Mouse (Mus musculus) regulatory T cell (primary cell): ENCODE results near the gene Klc1.
"Not testable (repeated sequence)": the region's sequence is repeated elsewhere in the genome, so short reads cannot be mapped to it uniquely, and the experiment has no call there.

ENCODE experiments used
- in situ Hi-C: fragments of 300-600 bp; cut with MboI, MseI; formaldehyde crosslinking; loops from one replicate; pipeline ENCODE4 v1.15.1; 2025; ENCODE audit warnings: high pct_unique_total_duplicates

The Klc1 gene

DNA sequence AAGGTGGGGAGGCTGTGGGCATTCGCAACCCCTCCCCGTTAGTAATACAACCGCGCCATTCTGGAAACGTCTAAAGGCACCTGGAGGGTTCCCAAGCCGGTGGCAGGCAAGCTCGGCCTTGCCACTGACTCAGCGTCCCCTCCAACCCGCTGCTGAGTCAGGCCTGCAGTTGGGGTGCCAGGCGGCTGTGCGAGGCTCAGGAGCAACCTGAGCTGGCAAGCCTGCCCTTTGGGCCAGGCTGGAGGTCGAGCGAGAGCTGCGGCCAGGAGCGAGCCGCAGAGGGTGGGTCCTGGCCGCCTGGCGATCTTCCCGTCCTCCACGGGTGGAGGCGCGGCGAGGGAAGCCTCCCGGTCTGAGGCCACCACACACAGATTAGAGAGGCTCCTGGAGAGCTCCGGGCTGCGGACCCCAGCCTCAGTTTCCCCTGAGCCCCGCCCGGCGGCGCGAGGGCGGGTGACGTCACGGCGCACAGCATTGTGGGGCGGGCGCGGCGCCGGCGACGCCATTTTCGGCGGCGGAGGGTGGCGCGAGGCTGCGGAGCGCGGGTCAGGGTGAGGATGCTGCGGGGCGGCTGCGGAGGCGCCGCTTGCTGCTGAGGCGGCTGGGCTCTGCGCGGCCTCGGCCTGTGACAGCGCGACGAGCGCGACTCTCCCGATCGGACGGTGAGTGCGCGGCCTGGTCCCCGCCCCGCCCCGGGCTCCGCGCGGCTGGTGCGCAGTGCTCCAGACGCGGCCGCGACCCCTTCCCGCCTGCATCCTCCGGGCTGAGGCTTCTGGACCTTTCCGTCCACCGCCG lies at the start of gene Klc1:
TSS of gene Klc1 (plus strand) at position 469 of the 795 bp plus-strand sequence.
- in situ Hi-C loops = no loop called here

DNA sequence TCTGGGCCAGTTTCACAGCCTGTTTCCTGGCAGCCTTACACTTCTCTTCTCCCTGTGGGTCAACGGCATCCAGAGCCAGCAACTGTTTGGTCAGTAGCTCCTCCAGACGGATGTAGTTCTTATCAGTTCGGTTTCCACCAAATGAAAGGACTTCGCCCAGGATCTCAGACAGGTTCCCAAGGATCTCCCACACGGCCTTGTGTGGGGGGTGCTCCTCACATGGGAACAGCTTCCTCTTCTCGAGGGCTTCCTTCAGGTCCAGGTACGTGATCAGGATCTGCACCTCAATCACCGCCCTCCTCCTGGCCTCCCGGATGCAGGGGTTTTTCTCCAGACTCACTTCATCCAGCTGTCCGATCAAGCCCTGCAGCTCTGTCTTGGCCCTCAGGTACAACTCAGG lies 48.6 kb upstream of the Klc1 start:
- in situ Hi-C loops = no loop called here

DNA sequence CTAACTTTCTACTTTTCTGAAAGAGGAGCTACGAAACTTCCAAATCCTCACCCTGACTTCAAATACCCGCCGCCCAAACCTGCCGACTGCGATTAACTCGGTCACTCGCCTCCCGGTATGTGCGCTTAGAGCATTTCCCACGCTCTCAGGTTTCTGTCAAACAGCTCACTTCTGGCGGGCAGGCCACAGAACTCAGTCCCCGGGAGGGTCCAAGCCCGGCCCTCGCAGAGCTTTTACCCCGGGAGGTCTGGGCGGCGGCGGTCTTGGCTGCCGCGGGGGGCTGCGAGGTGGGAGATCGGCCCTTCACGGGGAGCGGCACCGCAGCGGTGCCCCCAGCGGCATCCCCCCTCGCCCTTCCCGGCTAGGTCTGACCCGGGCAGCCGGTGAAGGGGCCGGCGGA lies 46.2 kb upstream of the Klc1 start:
- in situ Hi-C loops = no loop called here

DNA sequence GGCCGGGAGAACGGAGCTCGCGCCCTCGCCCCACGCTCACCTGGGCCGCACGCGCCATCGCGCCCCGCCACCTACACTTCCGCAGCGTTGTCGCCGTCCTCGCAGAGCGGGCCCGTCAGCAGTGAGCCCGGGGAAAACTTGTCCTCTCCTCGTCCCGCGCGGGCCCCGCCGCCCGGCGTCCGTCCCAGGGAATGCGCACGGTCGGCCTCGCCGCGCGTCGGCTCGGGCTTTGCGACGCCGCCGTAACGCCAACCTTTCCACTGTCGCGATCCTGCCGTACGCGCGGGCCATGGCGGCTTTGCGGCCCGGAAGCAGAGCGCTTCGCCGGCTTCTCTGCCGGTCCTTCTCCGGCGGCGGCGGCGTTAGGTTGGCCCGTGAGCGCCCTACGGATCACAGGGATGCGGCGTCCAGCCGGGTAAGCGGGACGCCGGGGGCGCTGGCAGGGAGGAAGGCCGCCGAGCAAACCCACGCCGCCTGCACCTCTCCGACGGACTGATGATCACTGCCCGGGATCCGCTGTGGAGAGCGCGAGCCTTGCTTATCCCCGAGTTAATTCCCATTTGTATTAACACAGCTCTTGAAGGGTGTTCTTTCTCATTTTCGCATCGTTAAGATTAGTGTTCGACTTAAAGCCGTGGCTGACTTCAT lies 45.5 kb upstream of the Klc1 start, which contains the start of the genes Bag5 and Apopt1:
TSS of gene Bag5 (minus strand) at position 254 of the 648 bp plus-strand sequence.
TSS of gene Apopt1 (plus strand) at position 258 of the 648 bp plus-strand sequence.
- in situ Hi-C loops = no loop called here

DNA sequence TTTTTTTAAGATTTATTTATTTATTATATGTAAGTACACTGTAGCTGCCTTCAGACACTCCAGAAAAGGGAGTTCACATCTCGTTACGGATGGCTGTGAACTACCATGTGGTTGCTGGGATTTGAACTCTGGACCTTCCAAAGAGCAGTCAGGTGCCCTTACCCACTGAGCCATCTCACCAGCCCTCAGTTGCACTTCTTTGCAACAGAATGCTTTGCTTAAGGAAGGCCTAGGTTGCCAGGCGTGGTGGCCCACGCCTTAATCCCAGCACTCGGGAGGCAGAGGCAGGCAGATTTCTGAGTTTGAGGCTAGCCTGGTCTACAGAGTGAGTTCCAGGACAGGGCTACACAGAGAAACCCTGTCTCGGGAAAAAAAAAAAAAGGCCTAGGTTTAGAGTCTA lies 44.8 kb upstream of the Klc1 start:
- in situ Hi-C loops = not testable (repeated sequence)

DNA sequence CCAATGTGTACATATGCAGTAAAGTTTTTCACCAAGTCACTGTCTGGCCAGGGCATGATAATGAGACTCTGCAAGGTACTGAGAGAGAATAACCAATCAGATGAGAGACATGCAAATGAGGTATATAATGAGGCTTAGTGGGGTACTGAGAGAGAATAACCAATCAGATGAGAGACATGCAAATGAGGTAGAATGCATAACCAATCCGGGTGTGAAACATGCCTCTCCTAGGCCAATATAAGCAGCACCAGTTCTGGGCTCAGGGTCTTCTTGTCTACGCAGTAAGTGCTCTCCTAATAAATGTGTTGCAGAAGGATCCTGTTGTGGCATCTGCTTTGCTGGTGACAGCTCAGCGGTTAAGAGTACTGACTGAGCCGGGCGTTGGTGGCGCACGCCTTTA lies 42.1 kb upstream of the Klc1 start:
- in situ Hi-C loops = no loop called here

DNA sequence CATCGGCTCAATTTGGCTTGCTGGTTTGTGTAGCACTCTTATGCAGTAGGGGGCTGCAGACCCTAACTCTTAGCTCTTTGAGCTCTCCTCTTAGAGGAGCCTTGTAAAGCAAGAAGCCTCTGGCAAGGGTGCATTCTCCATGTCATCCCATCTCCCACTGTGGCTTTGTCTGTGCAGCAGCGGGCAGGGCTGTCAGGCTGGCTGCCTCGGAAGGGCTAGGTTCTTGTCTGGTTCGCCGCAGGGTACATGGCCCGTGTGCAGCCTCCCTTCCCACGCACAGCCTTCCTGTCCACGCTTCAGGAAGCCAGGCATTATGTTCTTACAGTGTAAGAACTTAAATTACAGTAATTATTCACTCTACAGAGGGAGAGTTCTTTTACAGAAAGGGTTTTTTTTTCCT lies 40.0 kb upstream of the Klc1 start:
- in situ Hi-C loops = no loop called here

DNA sequence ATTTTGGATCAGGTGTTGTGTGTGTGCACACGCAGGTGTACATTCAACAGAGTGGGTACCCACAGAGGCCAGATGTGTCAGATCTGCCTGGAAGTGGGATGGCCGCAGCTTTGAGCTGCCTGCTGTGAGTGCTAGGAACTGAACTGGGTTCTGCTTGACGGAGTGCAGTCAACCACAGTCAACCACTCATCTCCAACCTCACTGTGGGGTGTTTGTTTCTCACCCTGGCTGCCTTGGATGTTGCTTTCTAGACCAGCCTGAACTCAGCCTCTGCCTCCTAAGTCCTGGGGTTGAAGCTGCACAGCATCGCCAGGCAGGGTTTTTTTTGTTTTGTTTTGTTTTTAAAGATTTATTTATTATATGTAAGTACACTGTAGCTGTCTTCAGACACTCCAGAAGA lies 38.4 kb upstream of the Klc1 start:
- in situ Hi-C loops = no loop called here

DNA sequence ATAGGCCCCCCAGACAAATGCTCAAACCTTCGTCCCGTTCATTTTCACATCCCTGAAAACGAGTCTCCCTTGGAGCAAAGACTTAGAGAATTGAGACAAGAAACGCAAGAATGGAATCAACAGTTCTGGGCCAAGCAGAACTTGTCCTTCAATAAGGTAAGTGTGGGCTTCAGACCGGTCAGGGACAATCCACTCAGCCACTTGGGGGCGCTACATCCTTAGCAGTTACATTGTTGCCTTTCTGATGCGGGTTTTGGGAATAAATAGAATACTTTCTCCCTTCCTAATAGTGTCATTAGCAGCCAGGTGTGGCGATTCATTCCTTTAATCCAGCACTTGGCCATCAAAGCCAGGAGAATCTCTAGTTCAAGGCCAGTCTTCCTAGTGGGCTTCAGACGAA lies 36.0 kb upstream of the Klc1 start:
- in situ Hi-C loops = no loop called here

- in situ Hi-C loops = no loop called here
These were observed 33.9 kb upstream of the Klc1 start for GRCm38 (mm10) chr12:111724638-111725337.

- in situ Hi-C loops = no loop called here
These were observed 33.1 kb upstream of the Klc1 start for GRCm38 (mm10) chr12:111725338-111726121.

- in situ Hi-C loops = no loop called here
These were observed 32.6 kb upstream of the Klc1 start for GRCm38 (mm10) chr12:111726122-111726463.

GRCm38 (mm10) chr12:111727956-111728355 lies 30.7 kb upstream of the Klc1 start:
- in situ Hi-C loops = no loop called here

DNA sequence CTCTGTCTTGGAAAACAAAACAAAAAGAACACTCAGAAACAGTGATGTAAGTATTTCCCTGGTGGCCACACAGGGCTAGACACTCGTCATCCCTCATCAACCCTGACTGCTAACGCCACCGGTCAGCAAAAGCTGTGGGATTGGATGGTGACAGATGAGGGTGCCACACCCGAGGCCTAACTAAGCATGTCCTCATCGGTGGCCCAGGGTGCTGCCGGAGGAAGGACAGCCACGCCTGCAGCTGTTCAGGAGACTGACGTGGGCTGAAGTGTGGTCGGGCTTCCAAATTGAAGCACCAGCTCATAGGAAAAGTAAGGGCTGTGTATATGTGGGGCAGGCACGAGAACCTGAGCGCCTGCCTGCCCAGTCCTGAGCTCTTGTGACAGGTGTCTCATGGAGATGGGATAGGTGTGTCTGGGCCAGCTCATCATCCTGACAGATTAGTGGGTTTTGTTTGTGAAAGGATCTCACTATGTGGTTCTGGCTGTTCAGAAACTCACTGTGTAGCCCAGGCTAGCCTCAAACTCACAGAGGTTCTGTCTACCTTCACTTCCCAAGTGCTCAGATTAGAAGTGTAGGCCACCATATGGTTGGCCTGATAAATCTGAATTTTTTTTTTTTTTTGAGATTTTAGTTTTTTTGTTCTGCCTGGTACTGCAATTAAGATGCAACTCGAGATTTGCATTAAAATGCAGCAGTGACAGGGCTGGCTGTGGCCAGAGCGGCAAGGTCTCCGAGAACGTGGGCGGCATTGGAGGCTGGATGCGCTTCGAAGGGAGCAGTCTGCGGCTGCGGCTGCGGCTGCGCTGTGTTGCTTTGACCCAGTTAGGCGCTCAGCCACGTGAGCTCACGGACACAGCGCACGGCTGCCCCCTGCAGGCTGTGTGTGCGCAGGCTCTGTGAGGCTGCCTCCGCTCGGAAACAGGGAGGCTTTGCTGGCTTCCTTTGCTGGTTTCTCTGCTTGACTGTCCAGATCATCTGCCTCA lies 26.5 kb upstream of the Klc1 start:
- in situ Hi-C loops = no loop called here

GRCm38 (mm10) chr12:111732921-111733320 lies 25.7 kb upstream of the Klc1 start:
- in situ Hi-C loops = no loop called here

- in situ Hi-C loops = no loop called here
These were observed 23.7 kb upstream of the Klc1 start for GRCm38 (mm10) chr12:111734912-111735311.

DNA sequence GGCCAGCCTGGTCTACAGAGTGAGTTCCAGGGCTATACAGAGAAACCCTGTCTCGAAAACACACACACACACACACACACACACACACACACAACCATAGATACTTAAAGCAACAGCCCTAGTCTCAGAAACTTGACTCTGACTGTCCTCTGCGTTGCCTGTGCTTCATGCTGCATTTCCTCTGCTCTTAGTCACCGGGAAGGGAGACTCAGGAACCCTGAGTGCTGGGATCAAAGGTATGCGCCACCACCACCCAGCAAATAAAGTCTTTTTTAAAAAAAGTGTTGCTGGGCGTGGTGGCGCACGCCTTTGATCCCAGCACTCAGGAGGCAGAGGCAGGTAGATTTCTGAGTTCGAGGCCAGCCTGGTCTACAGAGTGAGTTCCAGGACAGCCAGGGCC lies 22.0 kb upstream of the Klc1 start:
- in situ Hi-C loops = not testable (repeated sequence)

DNA sequence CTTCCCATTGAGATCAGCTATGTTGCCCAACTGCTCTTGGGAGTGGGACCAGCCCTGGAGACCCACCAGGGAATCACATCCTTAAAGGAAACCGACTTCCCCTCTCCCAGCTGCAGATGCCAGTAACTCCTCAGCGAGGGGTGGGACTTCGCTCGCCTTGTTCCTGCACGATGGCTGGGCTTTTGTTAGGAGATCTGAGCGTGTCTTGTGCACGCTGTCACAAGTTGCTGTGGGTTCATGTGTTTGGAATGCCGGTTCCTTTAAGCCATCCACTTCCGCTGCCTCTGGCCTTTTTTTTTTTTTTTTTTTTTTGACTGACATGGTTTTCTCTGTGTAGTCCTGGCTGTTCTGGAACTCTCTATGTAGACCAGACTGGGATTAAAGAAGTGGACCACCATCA lies 21.3 kb upstream of the Klc1 start:
- in situ Hi-C loops = no loop called here

DNA sequence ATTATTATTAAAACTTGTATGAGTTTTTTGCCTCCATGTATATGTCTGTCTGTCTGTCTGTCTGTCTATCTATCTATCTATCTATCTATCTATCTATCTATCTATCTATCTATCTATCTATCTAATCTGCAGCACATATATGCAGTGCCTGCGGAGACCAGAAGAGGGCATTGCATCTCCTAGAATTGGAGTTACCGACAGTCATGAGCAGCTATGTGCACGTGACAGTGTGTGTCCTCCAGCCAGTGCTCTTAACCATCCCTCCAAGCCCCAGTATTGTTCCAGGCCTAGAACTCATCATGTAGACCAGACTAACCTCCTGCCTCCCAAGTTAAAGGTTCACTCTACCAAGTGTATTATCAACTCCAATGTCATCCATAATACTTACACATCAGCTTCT lies 19.9 kb upstream of the Klc1 start:
- in situ Hi-C loops = no loop called here

DNA sequence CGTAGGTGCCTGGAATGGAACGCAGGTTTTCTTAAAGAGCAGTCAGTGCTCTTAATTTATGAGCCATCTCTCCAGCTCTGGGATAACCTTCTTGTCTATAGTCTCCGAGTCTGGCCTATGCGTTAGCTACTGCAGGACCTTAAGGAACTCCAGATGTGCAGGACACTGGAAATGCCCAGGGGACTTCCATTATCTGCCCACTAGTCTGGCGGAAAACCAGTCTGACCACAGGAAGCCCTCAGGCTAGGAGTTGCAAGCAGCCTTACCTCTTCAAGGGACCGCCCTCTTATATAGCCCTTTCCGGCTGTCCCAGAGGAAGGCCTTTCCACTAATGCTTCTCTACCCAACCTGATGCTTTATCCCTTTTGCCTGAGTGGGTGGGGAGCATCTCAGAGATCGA lies 17.3 kb upstream of the Klc1 start:
- in situ Hi-C loops = no loop called here

- in situ Hi-C loops = no loop called here
These were observed 15.2 kb upstream of the Klc1 start for GRCm38 (mm10) chr12:111743419-111743818.
